Mouse (Mus musculus): ENCODE data around the gene Prox1. TPM values are rescaled to one million over a fixed set of nuclear protein-coding genes. Genes with fewer than 3 reads are reported as not detected.

Gene Prox1
- total RNA-seq, 2 experiments from 2014 or later: not detected

DNA sequence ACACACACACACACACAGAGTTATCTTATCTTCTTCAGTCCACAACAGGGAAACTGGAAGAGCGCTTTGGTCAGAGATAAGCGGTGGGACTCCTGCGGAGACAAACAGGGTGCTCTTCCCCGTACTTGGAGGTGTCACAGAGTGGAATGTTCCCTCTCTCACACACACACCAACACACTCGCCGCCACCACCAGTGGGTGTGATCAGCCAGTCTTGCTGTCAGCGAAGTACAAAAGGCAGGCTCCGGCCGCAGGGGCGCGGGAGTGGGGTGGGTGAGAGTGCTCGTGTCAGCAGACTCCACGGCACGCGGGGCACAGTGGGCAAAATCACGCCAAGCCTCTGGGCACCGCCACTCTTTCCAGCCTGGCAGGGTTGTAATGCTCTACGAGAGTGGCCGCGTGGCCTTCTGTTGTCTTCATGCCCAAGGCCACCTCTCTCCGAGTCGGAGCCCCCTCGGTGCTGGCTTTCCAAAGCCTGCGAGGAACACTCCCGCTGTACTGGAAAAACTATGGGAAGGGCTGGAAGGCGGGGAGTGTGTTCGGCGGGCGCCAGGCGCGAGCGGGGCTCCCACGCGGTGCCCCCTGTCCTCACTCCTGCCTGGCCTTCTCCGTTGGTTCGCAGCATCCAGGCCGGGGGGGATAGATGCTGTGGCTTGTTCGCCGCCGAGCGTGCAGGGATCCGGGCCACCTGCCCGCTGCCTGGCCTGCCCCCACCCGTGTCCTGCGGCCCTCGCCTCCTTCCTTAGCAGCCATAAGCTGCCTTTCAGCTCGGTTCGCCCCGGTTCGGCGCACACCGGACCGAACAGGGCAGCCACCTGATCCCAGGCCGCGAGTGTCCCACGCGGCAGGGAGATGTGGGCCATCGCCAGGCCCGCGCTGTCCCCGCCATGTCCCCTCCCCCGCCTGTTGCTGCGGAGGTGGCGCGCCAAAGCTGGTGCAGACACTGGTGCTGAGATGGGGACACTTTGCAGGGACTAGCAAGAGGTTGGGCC is 4.5 kb upstream of the Prox1 start:
- ATAC-seq (replicated peaks; ENCODE audit: low FRiP score, low TSS enrichment, poor library complexity, severe bottlenecking): no peak

DNA sequence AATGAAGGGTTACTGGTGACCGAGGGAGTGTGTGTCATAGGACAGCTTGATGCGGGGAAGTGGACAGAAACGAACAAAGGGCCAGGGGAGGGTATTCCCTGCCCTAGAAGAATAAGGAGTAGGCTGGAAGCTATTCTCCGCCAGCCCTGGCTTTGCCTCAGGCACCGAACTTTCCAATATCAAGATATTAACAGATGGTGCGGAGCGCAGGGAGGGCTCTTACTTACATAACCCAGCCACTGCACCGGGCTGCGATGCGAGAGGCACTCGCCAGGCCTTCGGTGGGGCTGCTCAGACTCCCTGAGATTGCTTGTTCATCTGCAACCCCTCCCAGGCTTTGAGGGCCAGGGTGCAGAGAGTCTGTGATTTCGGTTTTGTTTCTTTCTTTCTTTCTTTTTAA is 3.7 kb upstream of the Prox1 start:
- ATAC-seq (replicated peaks; ENCODE audit: low FRiP score, low TSS enrichment, poor library complexity, severe bottlenecking): 0 out of 2 replicates have a peak, but pooled peaks have one; percentile 39

DNA sequence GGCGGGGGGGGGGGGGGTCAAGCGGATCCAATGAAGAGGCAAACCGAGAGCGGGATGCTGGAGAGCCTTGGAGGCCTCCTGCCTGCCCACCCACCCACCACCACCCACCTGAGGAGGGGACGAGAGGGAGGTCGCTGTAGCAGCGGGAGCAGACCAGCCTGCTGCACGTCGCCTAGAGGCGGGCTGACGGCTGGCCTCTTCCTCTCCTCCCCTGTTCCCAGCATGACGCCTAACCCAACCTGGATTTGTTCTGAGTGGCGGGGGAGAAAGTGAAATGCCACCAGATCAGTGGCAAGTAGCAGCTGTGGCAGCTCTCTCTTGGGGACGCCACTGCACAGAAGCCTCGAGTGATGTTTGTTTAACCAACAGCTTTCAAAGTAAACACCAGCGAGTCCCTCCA is 3.1 kb upstream of the Prox1 start:
- no peak for ATAC-seq (replicated peaks; ENCODE audit: low FRiP score, low TSS enrichment, poor library complexity, severe bottlenecking)

DNA sequence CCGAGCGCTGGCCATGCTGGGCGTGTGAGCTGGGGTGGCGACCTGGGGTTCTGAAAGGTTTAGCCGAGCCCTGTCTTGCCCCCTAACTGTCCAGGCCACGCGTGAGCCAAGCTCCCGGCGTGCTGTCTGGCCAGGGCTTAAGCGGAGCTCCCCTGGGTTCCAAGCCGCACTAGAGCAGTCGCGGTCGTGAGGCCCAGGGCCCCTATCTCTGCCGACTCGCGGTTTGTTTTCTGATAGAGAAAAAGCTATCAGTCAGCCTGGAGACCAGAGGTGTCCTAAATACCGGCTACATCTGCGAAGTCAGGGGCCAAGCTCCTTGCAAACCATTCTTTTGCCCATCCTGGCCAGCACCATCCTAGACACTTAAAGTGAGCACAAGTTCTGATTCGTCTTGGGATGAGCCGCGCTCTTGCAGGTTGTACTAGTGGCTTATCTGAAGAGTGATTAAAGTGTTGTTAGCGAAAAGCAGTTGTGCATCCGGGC is 2.5 kb upstream of the Prox1 start:
- no peak for ATAC-seq (replicated peaks; ENCODE audit: low FRiP score, low TSS enrichment, poor library complexity, severe bottlenecking)

DNA sequence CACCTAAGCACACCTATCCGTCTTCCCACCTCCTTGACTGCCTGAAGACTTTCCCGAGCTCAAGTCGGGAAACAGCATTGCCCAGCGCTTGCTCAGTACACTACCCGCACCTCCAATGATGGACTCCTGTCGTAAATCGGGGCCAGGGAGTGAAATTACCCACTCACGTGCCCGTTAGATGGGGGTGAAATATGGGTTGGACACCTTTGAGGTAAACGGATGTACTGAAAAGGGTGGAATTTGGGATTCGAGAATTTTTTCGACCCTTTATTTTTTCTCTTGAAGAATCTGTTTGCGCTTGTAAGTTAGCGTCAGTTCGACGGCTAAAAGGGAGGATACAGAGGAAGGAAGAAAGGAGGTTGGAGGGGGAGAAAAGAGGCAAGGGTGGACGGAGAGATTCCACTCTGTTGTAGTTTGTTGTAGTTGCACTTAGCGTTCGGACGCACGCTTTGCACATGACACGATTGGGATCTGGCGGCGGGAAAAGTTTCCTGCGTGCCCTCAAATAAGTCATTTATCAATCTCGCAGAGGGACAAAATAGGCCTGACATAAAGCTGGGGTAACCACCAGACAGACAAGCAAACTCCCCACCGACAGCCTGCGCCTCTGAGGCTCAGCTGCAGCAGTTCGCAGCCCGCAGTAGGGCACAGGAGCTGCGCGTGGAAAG is 1.9 kb upstream of the Prox1 start:
- no peak for ATAC-seq (replicated peaks; ENCODE audit: low FRiP score, low TSS enrichment, poor library complexity, severe bottlenecking)

DNA sequence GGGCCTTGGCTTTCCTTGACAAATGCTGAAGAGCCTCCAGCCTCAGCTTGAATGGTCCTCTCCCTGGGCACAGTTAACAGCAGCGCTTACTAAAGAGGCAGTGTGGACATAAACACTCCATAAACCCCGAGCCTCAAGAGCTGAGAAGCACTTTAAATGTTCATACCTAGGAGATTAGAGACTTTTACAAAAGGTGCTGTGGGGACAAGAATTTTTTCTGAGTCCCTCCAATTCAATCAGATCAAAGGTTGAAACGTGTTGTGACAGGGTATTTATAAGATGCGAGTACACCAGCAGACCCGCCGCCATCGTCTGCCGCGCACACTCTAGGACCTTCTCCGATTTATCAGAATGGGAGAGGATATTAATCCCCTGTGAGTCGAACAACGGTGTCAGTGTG is 1.2 kb upstream of the Prox1 start:
- ATAC-seq (replicated peaks; ENCODE audit: low FRiP score, low TSS enrichment, poor library complexity, severe bottlenecking): no peak

DNA sequence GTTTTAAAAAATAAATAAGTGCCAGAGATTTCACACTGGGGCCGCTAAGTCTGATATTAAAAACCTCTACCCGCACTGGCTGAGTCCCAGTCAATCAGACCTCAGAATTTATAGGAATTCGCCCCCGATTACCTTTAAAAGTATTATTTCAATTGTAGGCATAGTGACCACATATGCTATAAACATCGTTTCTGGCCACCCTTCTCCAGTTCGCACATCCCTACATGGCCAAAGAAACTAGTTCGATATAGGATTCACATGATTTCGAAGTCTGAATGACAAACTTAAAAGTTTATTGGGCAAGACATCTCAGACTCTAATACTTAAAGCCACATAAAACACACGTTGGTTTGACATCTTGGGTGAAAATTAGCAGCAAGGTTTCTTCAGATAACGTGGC is 827 bp upstream of the Prox1 start:
- no peak for ATAC-seq (replicated peaks; ENCODE audit: low FRiP score, low TSS enrichment, poor library complexity, severe bottlenecking)

DNA sequence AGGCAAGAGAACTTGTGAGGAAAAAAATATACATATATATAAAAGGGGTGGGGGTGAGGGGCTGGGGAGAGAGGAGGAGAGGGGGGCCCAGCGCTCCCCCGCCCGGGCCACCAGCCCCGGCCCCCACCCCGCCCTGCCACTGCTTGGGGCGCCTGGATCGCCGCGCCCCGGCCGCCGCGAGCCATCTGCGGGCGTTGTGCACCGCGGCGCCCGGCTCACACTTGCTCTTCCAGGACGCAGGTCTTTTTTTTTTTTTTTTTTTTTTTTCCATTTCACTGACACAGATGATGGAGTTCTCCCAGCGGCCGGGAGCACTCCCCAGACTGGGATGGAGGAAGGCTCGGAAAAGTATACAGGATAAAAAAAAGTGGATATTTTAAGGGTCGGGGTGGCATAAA is 304 bp upstream of the Prox1 start:
- ATAC-seq (replicated peaks; ENCODE audit: low FRiP score, low TSS enrichment, poor library complexity, severe bottlenecking): no peak

DNA sequence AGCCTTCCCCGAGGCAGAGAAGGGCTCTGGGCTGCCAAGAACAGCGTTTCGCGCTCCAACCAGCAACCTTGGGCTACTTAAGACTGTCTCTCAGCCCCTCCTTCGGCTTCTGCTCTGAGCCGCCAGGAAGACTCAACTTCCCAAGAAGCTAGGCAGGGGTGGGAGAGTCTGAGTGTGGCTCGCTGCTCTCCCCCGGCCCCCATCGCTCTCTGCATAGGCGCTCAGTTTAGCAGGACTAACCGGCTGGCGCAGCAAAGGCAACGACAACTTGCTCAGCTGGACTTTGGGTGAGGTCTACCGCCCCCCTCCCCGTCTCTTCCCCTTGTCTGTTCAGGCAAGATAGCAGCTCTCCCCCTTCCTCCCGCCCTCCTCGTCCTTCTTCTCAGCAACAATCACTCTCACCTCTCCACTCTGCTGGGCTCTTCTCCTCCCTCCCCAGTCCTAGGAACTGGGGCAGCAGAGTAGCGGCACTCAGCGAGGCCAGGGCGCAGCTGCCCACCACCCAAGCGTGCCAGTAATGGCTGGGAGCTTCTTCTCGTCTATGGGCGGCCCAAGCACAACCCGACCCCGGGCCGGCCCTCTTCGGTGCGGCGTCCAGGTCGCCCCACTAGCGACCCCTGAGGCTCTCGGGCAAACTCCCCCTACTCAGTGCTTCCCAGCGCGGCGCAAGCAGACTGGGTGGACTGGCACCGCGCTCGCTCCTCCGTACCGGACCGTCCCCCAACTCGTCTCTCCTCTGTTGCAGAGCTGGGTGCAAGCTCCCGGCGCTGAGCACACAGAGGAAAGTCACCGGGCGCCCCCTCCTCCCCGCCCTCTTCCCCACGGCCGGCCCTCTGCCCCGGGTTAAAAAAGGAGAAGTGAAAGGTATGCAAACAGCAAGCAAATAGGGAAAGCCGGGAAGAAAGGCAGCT is 1.5 kb downstream of the Prox1 start:
- ATAC-seq (replicated peaks; ENCODE audit: low FRiP score, low TSS enrichment, poor library complexity, severe bottlenecking): peak; percentile 58

DNA sequence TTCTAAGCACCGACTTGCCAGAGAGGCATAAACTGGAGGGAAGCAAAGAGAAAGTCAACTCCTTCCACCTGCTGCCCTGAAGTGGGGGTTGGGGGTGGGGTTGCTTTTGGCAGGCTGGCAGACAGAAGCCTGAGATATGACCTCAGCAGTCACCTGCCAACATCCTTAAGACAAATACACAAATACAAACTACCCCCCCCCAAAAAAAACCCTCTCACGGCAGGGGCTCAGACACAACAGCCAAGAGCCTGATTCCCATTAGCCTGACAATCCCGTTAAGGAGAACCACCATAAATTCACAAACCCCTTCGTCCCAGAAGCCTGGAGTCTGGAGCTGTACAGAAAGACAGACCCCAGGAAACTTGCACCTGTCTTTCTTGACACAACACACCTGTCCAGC is 2.4 kb downstream of the Prox1 start:
- ATAC-seq (replicated peaks; ENCODE audit: low FRiP score, low TSS enrichment, poor library complexity, severe bottlenecking): no peak

DNA sequence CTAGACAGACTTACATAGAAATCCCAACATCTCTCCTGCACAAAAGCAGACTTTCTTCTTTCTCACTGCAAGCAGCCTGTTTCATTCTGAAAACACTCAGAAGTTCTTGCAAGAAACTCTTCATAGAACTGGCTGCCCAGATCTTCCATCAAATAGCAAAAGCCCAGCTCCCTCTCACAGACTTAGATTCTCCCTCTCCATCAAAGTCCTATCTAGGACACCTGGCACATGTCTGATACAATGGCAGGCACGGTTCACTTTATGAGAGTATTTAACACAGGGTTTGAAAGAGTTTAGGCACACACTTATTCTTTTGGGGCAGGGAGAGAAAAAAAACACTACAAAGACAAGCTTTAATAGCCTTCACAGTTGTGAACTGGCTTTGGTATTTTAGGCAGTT is 2.9 kb downstream of the Prox1 start:
- ATAC-seq (replicated peaks; ENCODE audit: low FRiP score, low TSS enrichment, poor library complexity, severe bottlenecking): no peak

DNA sequence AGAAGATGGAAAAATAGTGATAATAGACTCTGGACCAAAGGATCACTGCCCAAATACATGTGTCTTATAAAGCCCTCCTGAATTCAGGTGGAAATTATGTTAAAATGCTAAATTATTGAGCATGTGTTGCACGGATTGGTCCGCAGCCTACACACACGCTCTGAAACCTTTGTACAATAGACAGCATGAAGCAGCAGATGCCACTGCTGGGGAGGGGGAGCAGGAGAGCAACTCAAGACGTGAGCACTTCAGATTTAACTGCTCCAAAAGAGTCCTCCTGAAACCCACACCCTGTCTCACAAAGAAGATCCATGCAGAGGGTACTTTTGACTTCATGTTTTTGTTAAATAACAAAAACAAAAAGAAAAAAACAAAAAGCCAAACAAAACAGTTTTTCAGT is 5.0 kb downstream of the Prox1 start:
- ATAC-seq (replicated peaks; ENCODE audit: low FRiP score, low TSS enrichment, poor library complexity, severe bottlenecking): no peak

DNA sequence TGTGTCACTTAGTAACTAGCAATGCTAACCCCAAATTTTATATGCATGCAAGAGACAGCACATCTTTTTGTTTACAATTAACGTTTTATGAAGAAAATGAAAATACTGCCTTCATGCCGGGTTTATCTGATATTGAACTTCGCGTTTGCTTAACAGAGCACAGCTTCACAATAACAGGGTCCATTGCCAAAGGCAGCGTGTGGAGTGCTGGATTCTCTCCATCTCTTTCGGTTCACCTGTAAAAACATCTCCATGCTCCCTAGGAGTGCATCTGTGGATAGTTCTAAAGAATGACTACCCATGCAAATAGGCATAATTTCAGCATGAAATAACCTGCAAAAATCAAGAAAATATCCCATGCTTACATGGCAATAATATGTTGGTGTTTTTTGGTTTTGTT is 7.0 kb downstream of the Prox1 start:
- no peak for ATAC-seq (replicated peaks; ENCODE audit: low FRiP score, low TSS enrichment, poor library complexity, severe bottlenecking)

DNA sequence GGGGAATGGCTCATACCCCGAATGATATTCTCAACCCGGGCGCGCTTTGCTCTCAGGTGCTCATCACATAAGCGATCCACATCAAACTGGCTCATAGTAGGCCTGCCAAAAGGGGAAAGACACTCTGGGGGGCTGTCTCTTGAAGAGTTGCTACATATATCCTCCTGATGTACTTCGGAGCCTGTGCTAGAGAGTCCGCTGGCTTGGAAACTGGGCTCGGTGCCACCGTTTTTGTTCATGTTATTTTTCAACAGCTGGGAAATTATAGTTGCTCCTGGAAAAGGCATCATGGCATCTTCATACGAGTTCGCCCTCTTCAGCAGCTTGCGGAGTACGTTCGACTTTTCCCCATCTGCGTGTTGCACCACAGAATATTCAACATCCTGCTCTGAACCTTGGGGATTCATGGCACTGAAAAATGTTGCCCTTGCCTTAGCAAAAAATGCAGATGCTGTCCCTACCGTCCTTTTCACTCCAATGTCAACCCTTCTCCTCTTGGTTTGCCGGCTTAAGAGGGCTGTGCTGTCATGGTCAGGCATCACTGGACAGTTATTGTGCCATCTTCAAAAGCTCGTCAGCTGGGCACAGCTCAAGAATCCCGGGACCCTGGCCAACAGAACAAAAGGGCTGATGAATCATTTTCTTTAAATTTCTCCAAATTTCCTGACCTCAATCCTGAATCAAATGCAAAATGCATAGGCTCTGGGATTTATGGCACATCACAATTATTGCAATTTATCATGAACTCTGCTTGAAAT is 8.6 kb downstream of the Prox1 start:
- ATAC-seq (replicated peaks; ENCODE audit: low FRiP score, low TSS enrichment, poor library complexity, severe bottlenecking): no peak

DNA sequence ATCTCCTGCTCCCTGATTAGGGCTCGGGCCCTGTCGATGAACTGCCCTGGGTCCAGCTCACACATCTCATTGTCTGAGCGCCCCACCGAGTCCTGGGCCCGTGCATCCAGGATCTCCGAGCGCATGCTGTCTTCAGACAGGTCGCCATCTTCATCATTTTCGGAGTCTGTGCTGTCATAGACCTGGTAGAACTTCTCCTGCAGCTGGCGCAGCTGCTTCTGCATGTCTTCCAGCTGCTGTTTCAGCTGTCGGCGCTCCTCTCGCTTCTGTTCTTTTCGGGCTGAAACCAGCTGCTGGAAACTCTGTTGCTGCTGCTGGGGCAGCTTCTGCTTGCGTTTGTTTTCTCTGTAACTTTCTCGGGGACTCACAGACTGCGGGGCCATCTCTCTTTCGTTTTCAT is 9.2 kb downstream of the Prox1 start:
- 0 out of 2 replicates have a peak, but pooled peaks have one; percentile 22 for ATAC-seq (replicated peaks; ENCODE audit: low FRiP score, low TSS enrichment, poor library complexity, severe bottlenecking)

DNA sequence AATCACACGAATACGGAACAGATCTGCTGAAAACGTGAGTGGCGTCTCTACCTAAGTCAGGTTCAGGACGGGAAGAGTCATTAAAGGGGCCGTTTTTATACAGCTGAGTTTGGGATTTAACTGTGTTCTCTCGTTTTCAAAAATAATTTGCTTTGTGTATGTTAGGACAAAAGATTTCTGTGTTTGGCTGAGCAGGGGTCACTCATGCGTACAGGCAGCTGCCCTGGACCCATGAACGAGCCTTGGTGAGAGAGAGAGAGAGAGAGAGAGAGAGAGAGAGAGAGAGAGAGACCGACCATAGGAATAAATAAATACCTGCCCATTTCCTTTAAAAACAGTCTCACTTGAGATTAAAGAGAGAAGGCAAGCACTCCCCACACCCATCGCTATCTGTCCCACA is 11.1 kb downstream of the Prox1 start:
- no peak for ATAC-seq (replicated peaks; ENCODE audit: low FRiP score, low TSS enrichment, poor library complexity, severe bottlenecking)

DNA sequence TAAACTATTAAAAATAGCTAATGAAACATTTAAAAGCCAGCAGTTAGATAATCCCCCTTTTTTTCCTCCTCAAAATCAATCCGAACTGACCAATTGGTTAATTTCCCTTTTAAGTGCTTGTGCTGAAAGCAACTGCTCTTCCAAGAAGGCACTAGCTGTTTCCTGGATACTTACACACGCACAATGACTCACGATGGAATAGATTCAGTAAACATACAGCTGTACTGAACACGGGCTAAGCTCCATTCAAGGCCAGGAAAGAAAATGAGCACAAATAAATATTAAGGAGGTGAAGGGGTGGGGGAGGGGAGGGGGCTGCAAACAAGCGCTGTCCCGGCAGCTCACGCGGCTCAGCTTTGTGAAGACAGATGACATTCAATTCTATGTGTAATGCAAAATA is 14.8 kb downstream of the Prox1 start:
- no peak for ATAC-seq (replicated peaks; ENCODE audit: low FRiP score, low TSS enrichment, poor library complexity, severe bottlenecking)

DNA sequence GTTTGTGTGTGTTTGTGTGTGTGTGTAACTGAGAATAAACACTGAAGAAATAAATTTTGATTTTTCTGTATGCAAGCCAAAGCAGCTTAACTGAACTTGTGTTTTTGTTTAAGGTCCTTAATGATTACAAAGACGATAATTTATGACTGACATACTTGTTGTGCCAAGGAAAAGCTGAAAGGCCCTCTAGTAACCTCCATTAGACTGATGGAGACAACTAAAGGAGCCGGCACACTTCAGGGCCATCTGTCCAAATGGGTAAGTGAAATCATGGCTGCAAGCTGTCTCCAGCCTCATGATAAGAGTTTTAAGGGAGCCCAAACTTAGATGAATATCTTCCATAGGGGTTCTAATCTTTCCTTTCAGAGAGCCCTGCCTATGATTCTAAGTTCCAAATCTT is 15.5 kb downstream of the Prox1 start:
- ATAC-seq (replicated peaks; ENCODE audit: low FRiP score, low TSS enrichment, poor library complexity, severe bottlenecking): no peak

DNA sequence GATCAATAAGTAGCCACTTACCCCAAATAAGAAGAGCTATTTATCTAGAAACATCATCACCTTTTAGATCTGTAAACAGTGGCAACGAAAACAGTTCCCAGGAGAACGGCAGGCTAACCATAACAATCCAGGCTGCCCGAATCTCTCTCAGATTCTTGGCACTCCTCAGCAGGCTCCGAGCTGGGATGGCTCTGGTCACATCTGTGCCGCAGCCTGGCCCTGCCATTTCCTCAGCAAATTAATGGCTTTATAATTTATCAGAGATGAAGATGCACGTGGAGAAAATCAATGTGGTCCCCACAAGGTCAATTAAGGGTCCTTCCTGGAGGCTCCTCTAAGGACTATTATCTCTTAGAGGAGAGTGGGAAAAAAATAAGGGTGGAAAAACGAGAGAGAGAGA is 16.2 kb downstream of the Prox1 start:
- ATAC-seq (replicated peaks; ENCODE audit: low FRiP score, low TSS enrichment, poor library complexity, severe bottlenecking): no peak
